Mouse (Mus musculus) stomach, postnatal 0 days (tissue): Measurements from ENCODE around the gene Mrps31. TPM values are rescaled to one million over a fixed set of nuclear protein-coding genes. Genes with fewer than 3 reads are reported as not detected.

ENCODE experiments used
- ATAC-seq: fragments of 200-750 bp; cut with Nextera tagmentation; 2 replicates; pipeline ENCODE4 v1.8.0; 2017; ENCODE audit not compliant: low FRiP score, low TSS enrichment
- DNase-seq: peaks from one replicate; pipeline ENCODE4 v3.0.0-alpha.2; 2016; ENCODE audit warnings: low spot score
- H3K27ac ChIP-seq: fragments of 300-500 bp; sonication (generic); replicated peaks from 2 replicates; pipeline ENCODE4 v1.5.1; 2014; ENCODE audit warnings: mild to moderate bottlenecking, control low read depth
- H3K27me3 ChIP-seq: fragments of 300-500 bp; sonication (generic); 2 replicates; pipeline ENCODE4 v1.6.1; 2014; ENCODE audit warnings: low read length; ENCODE audit not compliant: control insufficient read depth, insufficient read depth
- H3K36me3 ChIP-seq: fragments of 300-500 bp; sonication (generic); 2 replicates; pipeline ENCODE4 v1.6.1; 2014; ENCODE audit warnings: low read length, mixed read lengths; ENCODE audit not compliant: control insufficient read depth, insufficient read depth
- H3K4me1 ChIP-seq: fragments of 300-500 bp; sonication (generic); replicated peaks from 2 replicates; pipeline ENCODE4 v1.6.1; 2014; ENCODE audit warnings: antibody characterized with exemption; ENCODE audit not compliant: control insufficient read depth, insufficient read depth
- H3K4me2 ChIP-seq: fragments of 300-500 bp; sonication (generic); replicated peaks from 2 replicates; pipeline ENCODE4 v1.6.1; 2014; ENCODE audit warnings: low read depth, mild to moderate bottlenecking, control low read depth, moderate library complexity
- H3K4me3 ChIP-seq: fragments of 300-500 bp; sonication (generic); 2 replicates; pipeline ENCODE4 v1.5.1; 2014; ENCODE audit warnings: low read depth, low read length, control low read depth
- H3K9ac ChIP-seq: fragments of 300-500 bp; sonication (generic); 2 replicates; pipeline ENCODE4 v1.6.1; 2014; ENCODE audit warnings: mild to moderate bottlenecking, low read length, control low read depth, mixed read lengths
- H3K9me3 ChIP-seq: fragments of 300-500 bp; sonication (generic); 2 replicates; pipeline ENCODE4 v1.6.1; 2016; ENCODE audit warnings: low read length; ENCODE audit not compliant: control insufficient read depth
- CTCF ChIP-seq: IDR thresholded peaks from 2 replicates; pipeline ENCODE4 v1.5.1; 2016; ENCODE audit warnings: antibody characterized with exemption, low read depth, mild to moderate bottlenecking, moderate library complexity
- EP300 ChIP-seq: optimal IDR thresholded peaks from 2 replicates; pipeline ENCODE3; 2016; ENCODE audit warnings: antibody characterized with exemption
- WGBS: fragments of 180-500 bp; shearing (Covaris S2); extraction: QIAGEN DNeasy Blood & Tissue Kit; methylation state at CpG from one replicate; pipeline ENCODE4 v1.1.7; 2014; 5-methylcytosine and 5-hydroxymethylcytosine counted together
- polyA plus RNA-seq: library from polyadenylated mRNA; unstranded; fragments of >200 nt; fragmentation: Nextera tagmentation; extraction: Ambion mirVana; gene quantifications from 2 replicates; pipeline ENCODE4 v1.2.1, GENCODE M21; 2015

Gene Mrps31
- polyA plus RNA-seq, 1 experiment from 2014 or later, result 39.1 TPM

- H3K9me3 ChIP-seq, result no peaks in the 10 kb centered on the region
- 78% methylated on average over 8 of the region's 8 CpGs for WGBS
- peak overlapping the region; percentile 78; the same call in 1 of the 2 replicates for H3K9ac ChIP-seq
- peak overlapping the region; percentile 80 for H3K4me2 ChIP-seq
- no peaks in the 10 kb centered on the region for H3K27me3 ChIP-seq
- TF ChIP-seq EP300, result no peak
- 0 out of 2 replicates have a peak, but pooled peaks have one; percentile 25 for TF ChIP-seq CTCF
- H3K4me1 ChIP-seq, result no peaks in the 10 kb centered on the region
- no peak overlapping the region; the same call in 1 of the 2 replicates for H3K27ac ChIP-seq
- H3K4me3 ChIP-seq, result peak overlapping the region; percentile 86; the same call in 1 of the 2 replicates
- DNase-seq (no peak), ATAC-seq (no peak)
- H3K36me3 ChIP-seq, result no peaks in the 10 kb centered on the region
These were observed 11.8 kb upstream of the Mrps31 start for GRCm38 (mm10) chr8:22399285-22399880.

GRCm38 (mm10) chr8:22400593-22400992 lies 10.6 kb upstream of the Mrps31 start:
- no peaks in the 10 kb centered on the region for H3K27me3 ChIP-seq
- H3K36me3 ChIP-seq, result no peaks in the 10 kb centered on the region
- no peaks in the 10 kb centered on the region for H3K4me1 ChIP-seq
- no peak for TF ChIP-seq EP300
- no peak for TF ChIP-seq CTCF
- no peak overlapping the region for H3K4me3 ChIP-seq
- no peak for ATAC-seq
- no peak overlapping the region for H3K4me2 ChIP-seq
- 91% methylated on average over 4 of the region's 4 CpGs for WGBS
- no peak overlapping the region for H3K27ac ChIP-seq
- no peaks in the 10 kb centered on the region for H3K9me3 ChIP-seq
- DNase-seq, result no peak
- H3K9ac ChIP-seq, result no peak overlapping the region

DNA sequence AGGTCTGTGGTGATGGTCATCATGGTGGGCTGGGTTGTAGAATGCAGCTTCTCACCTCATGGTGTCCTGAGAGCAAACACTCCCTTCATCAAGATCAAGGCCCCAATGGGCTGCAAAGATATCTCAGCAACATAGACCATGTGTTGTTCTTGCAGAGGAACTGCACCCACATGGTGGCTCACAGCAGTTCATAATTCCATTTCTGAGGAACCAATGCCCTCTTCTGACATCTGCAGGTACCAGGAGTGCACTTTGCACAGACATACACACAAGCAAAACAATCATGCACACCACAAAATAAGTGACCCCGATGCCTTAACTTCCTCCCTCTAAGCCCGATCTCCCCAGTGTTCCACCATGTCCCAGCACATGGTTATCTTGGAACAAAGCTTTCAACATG lies 7.9 kb upstream of the Mrps31 start:
- Histone ChIP-seq H3K36me3 (no peaks in the 10 kb centered on the region), H3K27ac (no peak overlapping the region), H3K27me3 (no peaks in the 10 kb centered on the region), H3K4me1 (no peaks in the 10 kb centered on the region), H3K4me2 (no peak overlapping the region), H3K9me3 (no peaks in the 10 kb centered on the region), H3K9ac (no peak overlapping the region), H3K4me3 (no peak overlapping the region)
- TF ChIP-seq CTCF (peak; percentile 20), EP300 (no peak)
- DNase-seq, result no peak
- WGBS, result 91% methylated on average over 2 of the region's 2 CpGs
- no peak for ATAC-seq

DNA sequence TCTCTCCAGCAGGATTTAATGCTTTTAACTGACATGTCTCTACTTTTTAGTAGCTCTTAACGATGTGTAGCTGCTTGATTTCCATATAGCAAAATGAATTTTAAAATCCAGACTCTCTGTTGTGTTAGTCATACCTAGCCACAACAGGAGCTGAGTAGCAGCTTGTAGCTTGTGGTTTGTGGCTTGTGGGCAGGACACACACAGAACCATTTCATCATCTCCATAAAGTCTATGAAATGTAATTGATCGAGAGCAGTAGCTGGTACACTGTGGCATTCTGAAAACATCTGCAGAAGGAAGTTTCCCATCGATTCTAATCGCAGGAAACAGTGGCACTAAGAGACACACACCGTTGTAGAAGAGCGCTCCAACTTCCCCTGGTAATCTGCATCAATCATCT lies 5.4 kb upstream of the Mrps31 start:
- no peaks in the 10 kb centered on the region for H3K27me3 ChIP-seq
- no peak overlapping the region for H3K9ac ChIP-seq
- H3K27ac ChIP-seq, result no peak overlapping the region
- ATAC-seq (no peak), DNase-seq (no peak)
- no peaks in the 10 kb centered on the region for H3K9me3 ChIP-seq
- H3K4me1 ChIP-seq, result no peaks in the 10 kb centered on the region
- TF ChIP-seq EP300, result no peak
- no peak for TF ChIP-seq CTCF
- H3K36me3 ChIP-seq, result no peaks in the 10 kb centered on the region
- WGBS, result 62% methylated on average over 6 of the region's 6 CpGs
- no peak overlapping the region for H3K4me2 ChIP-seq
- no peak overlapping the region for H3K4me3 ChIP-seq

- DNase-seq (no peak), ATAC-seq (no peak)
- no peak for TF ChIP-seq CTCF
- TF ChIP-seq EP300, result no peak
- no peak overlapping the region; the same call in 1 of the 2 replicates for H3K27ac ChIP-seq
- no peaks in the 10 kb centered on the region for H3K9me3 ChIP-seq
- peaks cover 2% of the 10 kb centered on the region; the same call in 1 of the 2 replicates for H3K36me3 ChIP-seq
- 12% methylated on average over 16 of the region's 16 CpGs for WGBS
- H3K4me1 ChIP-seq, result no peaks in the 10 kb centered on the region
- H3K9ac ChIP-seq, result peak overlapping the region; percentile 92
- no peaks in the 10 kb centered on the region for H3K27me3 ChIP-seq
- H3K4me3 ChIP-seq, result peak overlapping the region; percentile 81
- H3K4me2 ChIP-seq, result peak overlapping the region; percentile 60
These were observed 376 bp upstream of the Mrps31 start for GRCm38 (mm10) chr8:22410688-22411281.

DNA sequence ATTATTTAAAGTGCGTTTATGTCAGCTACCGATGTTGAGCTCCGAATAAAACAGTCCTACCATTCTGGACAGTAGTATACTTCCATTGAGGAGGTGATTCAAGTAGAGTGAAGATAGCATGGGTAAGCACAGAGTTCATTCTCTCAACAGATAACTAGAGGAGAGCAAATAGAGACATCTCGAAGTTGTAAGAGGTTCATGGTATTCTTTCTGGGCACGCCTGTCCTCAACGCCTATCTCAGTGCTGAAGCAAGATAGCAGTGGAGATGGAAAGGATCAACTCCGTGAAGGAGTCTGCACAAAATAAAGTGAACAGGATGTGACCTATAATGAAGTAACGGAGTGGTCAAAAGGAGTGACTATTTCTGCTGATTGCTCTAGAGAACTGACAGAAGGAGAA lies 810 bp downstream of the Mrps31 start:
- peak overlapping the region; percentile 90; the same call in 1 of the 2 replicates for H3K27ac ChIP-seq
- H3K36me3 ChIP-seq, result peaks cover 7% of the 10 kb centered on the region; the same call in 1 of the 2 replicates
- no peaks in the 10 kb centered on the region for H3K9me3 ChIP-seq
- no peaks in the 10 kb centered on the region for H3K4me1 ChIP-seq
- no peaks in the 10 kb centered on the region for H3K27me3 ChIP-seq
- peak overlapping the region; percentile 81 for H3K4me3 ChIP-seq
- TF ChIP-seq CTCF (no peak), EP300 (no peak)
- no peak for ATAC-seq
- peak overlapping the region; percentile 92 for H3K9ac ChIP-seq
- DNase-seq, result no peak
- H3K4me2 ChIP-seq, result peak overlapping the region; percentile 60
- 12% methylated on average over 8 of the region's 8 CpGs for WGBS

Other genes starting within 250 kb of the Mrps31 start
- gene Nek3, start 244.9 kb upstream of the Mrps31 start, polyA plus RNA-seq, result 2.6 TPM in 2 replicates
- gene Ckap2, start 225.5 kb upstream of the Mrps31 start, polyA plus RNA-seq, result 14.7 and 17.0 TPM in 2 replicates
- gene Vps36, start 218.6 kb upstream of the Mrps31 start, polyA plus RNA-seq, result 29.4 and 30.8 TPM in 2 replicates
- gene Thsd1, start 184.0 kb upstream of the Mrps31 start, polyA plus RNA-seq, result 7.3 and 8.0 TPM in 2 replicates
- gene Tpte, start 127.9 kb upstream of the Mrps31 start, polyA plus RNA-seq, result not detected in 2 replicates
- 13.0 and 13.1 TPM in 2 replicates for gene Slc25a15, start 12.8 kb upstream of the Mrps31 start, polyA plus RNA-seq